Mouse (Mus musculus) lung, postnatal 0 days (tissue): ENCODE results near the gene Fam219b.

Experiments used
- CTCF ChIP-seq: IDR thresholded peaks from 2 replicates; pipeline ENCODE4 v1.5.1; 2016; ENCODE audit warnings: antibody characterized with exemption, mild to moderate bottlenecking
- EP300 ChIP-seq: IDR thresholded peaks from 2 replicates; pipeline ENCODE4 v1.6.1; 2016; ENCODE audit warnings: antibody characterized with exemption, mild to moderate bottlenecking, control low read depth

DNA sequence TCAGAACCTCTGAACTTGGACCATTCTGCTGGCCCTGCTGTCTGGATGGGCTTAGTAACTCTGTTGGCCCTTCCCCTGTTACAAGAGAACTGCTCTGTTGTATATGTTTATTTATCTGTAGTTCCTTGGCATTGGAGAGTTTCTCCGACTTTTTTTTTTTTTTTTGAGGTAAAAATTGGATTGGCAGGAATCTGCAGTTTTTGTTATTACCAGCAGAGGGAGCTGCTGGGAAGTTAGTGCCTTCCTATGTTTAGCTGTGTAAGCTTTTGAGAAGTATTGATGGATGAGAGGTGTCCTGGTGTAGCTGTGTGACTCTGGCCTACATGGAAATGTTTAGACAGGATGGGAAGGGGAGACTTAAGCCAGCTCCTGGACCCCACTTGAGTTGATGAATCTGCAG lies 4.0 kb downstream of the Fam219b start:
- TF ChIP-seq CTCF, result peak; percentile 77
- no peak for TF ChIP-seq EP300
